Mouse (Mus musculus): Measurements from ENCODE around the gene Cux2. TPM values are rescaled to one million over a fixed set of nuclear protein-coding genes. Genes with fewer than 3 reads are reported as not detected.

The Cux2 gene
- 22.7 and 23.8 TPM in 2 replicates for polyA plus RNA-seq (2015; fragmentation: Nextera tagmentation; extraction: Ambion mirVana)

DNA sequence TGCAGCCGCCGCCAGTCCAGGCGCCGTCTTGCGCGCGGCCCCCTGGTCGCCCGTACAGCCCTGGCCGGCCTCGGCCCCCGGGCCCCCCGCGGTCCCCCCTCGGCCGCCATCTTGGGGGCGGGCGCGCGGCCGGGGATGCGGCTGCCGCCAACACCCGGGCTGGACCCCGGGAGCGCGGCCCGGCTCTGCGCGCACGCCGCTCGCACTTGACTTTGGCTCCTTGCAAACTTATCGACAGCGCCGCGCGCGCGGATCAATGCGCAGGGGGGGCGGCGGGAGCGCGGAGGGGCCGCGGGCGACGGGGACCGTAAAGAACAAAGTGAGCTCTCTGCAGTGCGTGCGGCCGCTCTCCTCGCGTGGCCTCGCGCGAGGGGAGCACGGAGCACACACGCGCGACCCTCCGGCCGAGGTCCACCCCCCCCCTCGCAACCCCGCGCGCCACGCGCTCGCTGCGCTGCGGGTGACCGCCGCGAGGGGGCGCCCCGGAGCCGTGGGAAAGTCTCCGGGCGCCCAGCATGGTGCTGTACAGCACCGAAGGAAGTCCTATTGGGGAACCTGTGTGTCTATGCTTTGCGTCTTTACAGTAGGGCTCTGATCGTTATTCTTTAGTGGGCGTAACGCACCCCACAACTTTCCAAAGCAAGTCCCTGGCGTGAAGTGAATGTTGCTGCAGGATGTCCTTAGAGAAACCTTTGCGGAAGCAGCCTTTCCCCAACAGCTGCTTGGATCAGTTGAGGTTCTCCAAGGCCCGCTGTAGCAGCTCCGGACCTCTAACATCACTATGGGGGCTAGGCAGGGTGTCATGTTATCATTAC is at the start of gene Cux2:
TSS of gene Cux2 (minus strand) at position 86 of the 815 bp plus-strand sequence.
- H3K4me1 ChIP-seq (replicated peaks) = peaks cover 77% of the 10 kb centered on the region

DNA sequence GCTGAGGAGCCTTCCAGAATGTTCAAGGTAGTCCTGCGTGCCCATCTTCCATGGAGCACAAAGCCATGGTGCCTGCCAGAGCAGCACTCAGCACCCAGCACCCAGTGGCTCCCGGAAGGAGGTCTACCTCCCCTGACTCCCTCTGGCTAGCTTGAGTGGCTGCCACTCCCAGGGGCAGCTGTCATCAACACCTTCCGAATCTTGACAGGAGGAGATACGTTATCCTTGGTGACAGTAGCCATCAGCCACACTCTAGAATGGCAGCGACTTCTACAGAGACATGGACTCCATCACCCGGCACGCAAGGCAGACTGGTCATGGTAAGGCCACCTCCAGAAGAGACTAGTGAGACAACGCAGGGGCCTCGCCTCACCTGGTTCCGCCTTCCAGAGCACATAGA is 44.5 kb upstream of the Cux2 start:
- Histone ChIP-seq H3K9me3 (no peaks in the 10 kb centered on the region), H3K27me3 (no peaks in the 10 kb centered on the region), H3K4me2 (replicated peaks) (no peak overlapping the region), H3K27ac (no peak overlapping the region), H3K9ac (replicated peaks) (no peak overlapping the region), H3K4me1 (replicated peaks) (no peaks in the 10 kb centered on the region), H3K4me3 (replicated peaks) (no peak overlapping the region), H3K36me3 (no peaks in the 10 kb centered on the region)
- 94% methylated on average over 10 of the region's 10 CpGs for WGBS
- no peak for ATAC-seq

More for the DNA sequence above, at the start of gene Cux2:
- H3K27ac ChIP-seq = peak within 1 kb of the TSS; percentile 96
- H3K9ac ChIP-seq (replicated peaks) = peak within 1 kb of the TSS; percentile 90
- peak within 1 kb of the TSS; percentile 78 for H3K4me3 ChIP-seq (replicated peaks)
- 1% methylated on average over 81 of the region's 90 CpGs for WGBS
- peak; percentile 76 for ATAC-seq
- H3K36me3 ChIP-seq = no peaks in the 10 kb centered on the region
- no peaks in the 10 kb centered on the region for H3K27me3 ChIP-seq
- H3K9me3 ChIP-seq = no peaks in the 10 kb centered on the region
- H3K4me2 ChIP-seq (replicated peaks) = peak within 1 kb of the TSS; percentile 78

DNA sequence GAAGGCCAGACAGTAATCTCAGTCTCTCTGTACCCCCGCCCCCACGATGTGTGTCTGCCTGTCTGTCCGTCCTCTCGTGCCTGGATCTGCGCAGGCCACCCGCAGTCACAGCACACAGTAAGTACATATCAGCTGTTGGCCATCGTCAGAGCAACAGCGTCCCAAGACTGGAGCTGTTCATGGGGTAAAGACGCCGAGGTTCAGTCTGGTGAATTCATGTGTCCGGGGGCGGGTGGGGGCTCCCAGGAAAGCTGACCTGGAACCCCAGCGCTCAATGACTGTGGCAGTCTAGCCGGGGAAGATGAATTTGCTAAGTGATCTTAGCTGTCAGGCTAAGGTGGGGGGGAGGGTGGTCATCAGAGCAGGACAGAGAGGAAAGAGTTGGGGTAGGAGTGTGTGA is 43.8 kb upstream of the Cux2 start:
- 89% methylated on average over 14 of the region's 14 CpGs for WGBS
- no peak for ATAC-seq
- no peak overlapping the region for H3K27ac ChIP-seq

DNA sequence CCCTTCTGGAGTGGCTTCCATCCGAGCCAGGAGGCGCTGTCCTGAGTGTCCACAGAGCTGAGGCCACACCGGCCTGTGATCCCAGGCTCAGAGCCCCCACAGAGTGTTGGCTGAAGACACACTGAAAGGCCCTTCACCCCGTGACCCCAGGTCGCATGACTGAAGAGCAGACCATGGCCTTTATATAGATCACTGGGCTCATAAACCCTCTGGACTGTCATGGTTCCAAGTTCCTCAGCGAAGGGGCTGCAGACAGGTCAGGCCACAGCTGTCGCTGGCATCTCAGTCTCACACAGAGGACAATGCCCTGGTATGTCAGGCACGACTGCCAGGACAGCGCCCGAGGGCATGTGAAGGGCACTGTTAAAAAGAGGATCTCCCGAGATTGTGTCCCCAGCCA is 42.9 kb upstream of the Cux2 start:
- ATAC-seq = no peak
- H3K27me3 ChIP-seq = no peaks in the 10 kb centered on the region
- H3K4me3 ChIP-seq (replicated peaks) = no peak overlapping the region
- 75% methylated on average over 11 of the region's 11 CpGs for WGBS
- H3K9me3 ChIP-seq = no peaks in the 10 kb centered on the region
- H3K27ac ChIP-seq = no peak overlapping the region
- H3K36me3 ChIP-seq = no peaks in the 10 kb centered on the region
- H3K9ac ChIP-seq (replicated peaks) = no peak overlapping the region
- H3K4me2 ChIP-seq (replicated peaks) = no peak overlapping the region
- no peaks in the 10 kb centered on the region for H3K4me1 ChIP-seq (replicated peaks)

More for the DNA sequence above, 43.8 kb upstream of the Cux2 start:
- no peaks in the 10 kb centered on the region for H3K4me1 ChIP-seq (replicated peaks)
- H3K4me2 ChIP-seq (replicated peaks) = no peak overlapping the region
- no peaks in the 10 kb centered on the region for H3K9me3 ChIP-seq
- H3K36me3 ChIP-seq = no peaks in the 10 kb centered on the region
- H3K9ac ChIP-seq (replicated peaks) = no peak overlapping the region
- no peaks in the 10 kb centered on the region for H3K27me3 ChIP-seq
- H3K4me3 ChIP-seq (replicated peaks) = no peak overlapping the region

DNA sequence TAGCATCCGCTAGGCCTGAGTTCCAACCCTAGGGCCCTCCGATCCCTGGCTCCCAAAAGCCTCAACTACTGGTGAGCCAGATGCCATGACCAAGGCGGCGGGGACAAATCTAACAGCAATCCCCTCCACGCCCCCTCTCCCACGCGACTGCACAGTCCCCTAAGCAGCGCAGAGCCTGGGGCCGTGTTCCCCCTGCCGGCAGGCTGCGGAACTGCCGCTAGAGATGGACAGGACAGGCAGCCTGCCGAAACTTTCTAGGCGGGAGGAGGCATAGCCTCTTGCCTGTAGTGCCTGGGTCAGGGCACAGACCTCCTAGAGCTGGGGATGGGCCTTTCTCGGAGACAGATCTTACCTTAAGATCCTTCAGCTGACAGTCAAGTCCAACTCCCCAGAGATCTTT is 41.2 kb upstream of the Cux2 start:
- 0 out of 2 replicates have a peak, but pooled peaks have one; percentile 44 for ATAC-seq
- Histone ChIP-seq H3K9me3 (no peaks in the 10 kb centered on the region), H3K9ac (replicated peaks) (no peak overlapping the region), H3K4me2 (replicated peaks) (no peak overlapping the region), H3K4me3 (replicated peaks) (no peak overlapping the region), H3K36me3 (no peaks in the 10 kb centered on the region), H3K4me1 (replicated peaks) (no peaks in the 10 kb centered on the region), H3K27ac (no peak overlapping the region), H3K27me3 (no peaks in the 10 kb centered on the region)
- 11% methylated on average over 15 of the region's 15 CpGs for WGBS

DNA sequence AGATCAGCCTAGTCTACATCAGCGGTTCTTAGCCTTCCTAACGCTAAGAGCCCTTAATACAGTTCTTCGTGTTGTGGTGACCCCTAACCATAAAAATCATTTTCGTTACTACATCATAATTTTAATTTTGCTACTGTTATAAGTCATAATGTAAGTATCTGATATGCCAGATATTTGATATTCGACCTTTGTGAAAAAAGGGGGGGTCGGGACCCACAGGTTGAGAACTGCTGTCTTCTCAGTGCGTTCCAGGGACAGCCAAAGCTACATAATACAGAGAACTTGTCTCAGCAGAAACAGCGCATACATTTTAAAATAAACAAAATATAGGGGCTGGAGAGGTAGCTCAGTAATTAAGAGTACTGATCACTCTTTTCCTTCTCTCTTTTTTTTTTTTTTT is 39.8 kb upstream of the Cux2 start:
- Histone ChIP-seq H3K36me3 (no peaks in the 10 kb centered on the region), H3K9me3 (no peaks in the 10 kb centered on the region), H3K9ac (replicated peaks) (no peak overlapping the region), H3K4me3 (replicated peaks) (no peak overlapping the region), H3K4me1 (replicated peaks) (no peaks in the 10 kb centered on the region), H3K27me3 (no peaks in the 10 kb centered on the region), H3K27ac (no peak overlapping the region), H3K4me2 (replicated peaks) (no peak overlapping the region)
- 85% methylated on average over 8 of the region's 8 CpGs for WGBS
- no peak for ATAC-seq

DNA sequence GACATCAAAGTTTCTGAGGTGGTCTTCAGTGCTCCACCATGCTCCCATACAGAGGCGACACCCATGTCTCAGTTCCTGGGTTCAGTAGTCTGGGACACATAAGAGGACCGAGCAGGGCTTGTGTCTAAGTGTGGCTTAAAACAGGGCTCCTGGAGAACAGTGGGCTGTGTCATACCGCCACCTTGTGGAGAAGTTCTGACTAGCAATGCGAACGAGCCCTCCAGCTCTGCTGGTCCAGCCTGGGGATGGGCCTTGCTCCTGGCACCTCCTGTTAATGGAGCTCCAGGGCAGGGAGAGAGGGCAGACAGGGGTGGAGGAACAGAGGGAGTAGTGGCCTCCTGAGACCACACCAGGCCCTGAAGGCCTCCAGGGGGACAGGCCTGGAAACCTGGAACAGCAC is 39.0 kb upstream of the Cux2 start:
- no peaks in the 10 kb centered on the region for H3K9me3 ChIP-seq
- H3K27ac ChIP-seq = no peak overlapping the region
- ATAC-seq = peak; percentile 92
- no peaks in the 10 kb centered on the region for H3K27me3 ChIP-seq
- 2% methylated on average over 5 of the region's 5 CpGs for WGBS
- H3K4me3 ChIP-seq (replicated peaks) = no peak overlapping the region
- H3K9ac ChIP-seq (replicated peaks) = no peak overlapping the region
- H3K4me1 ChIP-seq (replicated peaks) = no peaks in the 10 kb centered on the region
- H3K36me3 ChIP-seq = no peaks in the 10 kb centered on the region
- no peak overlapping the region for H3K4me2 ChIP-seq (replicated peaks)

DNA sequence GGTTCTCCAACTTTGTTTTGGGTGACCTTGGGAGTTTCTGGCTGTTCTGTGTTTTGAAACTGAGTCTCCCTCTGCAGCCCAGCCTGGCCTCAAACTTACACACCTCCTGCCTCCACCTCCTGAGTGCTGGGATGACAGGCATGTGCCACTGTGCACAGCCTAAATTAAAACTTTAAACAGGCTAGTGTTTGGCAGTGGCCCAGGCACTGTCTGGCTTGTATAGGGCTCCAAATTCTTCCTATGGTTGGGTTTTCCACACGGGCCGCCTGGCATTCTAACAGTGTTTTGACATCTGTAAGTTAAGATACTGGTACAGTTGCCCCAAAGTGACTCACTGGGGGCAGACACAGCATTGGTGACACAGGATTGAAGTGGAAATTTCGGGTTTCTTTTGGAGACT is 36.2 kb upstream of the Cux2 start:
- no peak overlapping the region for H3K9ac ChIP-seq (replicated peaks)
- H3K27ac ChIP-seq = no peak overlapping the region
- ATAC-seq = no peak
- no peaks in the 10 kb centered on the region for H3K27me3 ChIP-seq
- 75% methylated on average over 3 of the region's 3 CpGs for whole genome bisulfite sequencing
- no peak overlapping the region for H3K4me3 ChIP-seq (replicated peaks)
- H3K4me1 ChIP-seq (replicated peaks) = no peaks in the 10 kb centered on the region
- H3K36me3 ChIP-seq = no peaks in the 10 kb centered on the region
- H3K9me3 ChIP-seq = no peaks in the 10 kb centered on the region
- H3K4me2 ChIP-seq (replicated peaks) = no peak overlapping the region

DNA sequence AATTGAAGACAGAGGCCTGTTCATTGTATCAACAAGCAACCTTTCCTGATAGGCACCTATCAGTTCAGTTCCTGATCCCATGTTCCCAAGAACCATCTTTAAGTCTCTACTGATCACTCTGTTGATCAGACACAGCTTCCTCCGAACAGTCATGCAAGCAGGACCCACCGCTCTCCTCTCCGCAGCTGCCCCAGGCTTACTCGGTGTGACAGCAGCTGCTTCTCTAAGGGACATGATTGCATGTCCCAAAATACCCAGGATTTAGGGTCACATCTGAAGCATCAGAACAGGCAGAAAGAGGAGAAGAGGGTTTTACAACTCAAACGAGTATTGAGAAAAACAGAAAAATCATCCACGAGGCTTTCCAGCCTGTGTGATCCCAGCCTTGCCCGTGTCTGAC is 35.4 kb upstream of the Cux2 start:
- WGBS = 83% methylated on average over 7 of the region's 7 CpGs
- Histone ChIP-seq H3K27ac (no peak overlapping the region), H3K4me3 (replicated peaks) (no peak overlapping the region), H3K36me3 (no peaks in the 10 kb centered on the region), H3K9ac (replicated peaks) (no peak overlapping the region), H3K4me2 (replicated peaks) (no peak overlapping the region), H3K9me3 (no peaks in the 10 kb centered on the region), H3K4me1 (replicated peaks) (peaks cover 5% of the 10 kb centered on the region; the same call in 1 of the 2 replicates), H3K27me3 (no peaks in the 10 kb centered on the region)
- ATAC-seq = no peak

DNA sequence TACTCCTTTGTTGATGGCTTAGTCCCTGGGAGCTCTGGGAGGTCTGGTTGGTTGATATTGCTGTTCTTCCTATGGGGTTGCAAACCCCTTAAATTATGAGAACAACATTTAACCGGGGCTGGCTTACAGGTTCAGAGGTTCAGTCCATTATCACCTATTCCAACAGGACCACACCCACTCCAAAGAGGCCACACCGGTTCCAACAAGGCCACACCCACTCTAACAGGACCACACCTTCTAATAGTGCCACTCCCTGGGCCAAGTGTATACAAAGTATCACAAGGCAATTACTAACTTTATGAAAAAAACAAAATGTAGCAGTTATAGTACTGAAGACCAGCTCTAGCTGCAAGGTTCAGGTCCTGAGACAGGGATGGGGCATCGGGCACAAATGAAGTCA is 34.6 kb upstream of the Cux2 start:
- no peak overlapping the region for H3K4me3 ChIP-seq (replicated peaks)

DNA sequence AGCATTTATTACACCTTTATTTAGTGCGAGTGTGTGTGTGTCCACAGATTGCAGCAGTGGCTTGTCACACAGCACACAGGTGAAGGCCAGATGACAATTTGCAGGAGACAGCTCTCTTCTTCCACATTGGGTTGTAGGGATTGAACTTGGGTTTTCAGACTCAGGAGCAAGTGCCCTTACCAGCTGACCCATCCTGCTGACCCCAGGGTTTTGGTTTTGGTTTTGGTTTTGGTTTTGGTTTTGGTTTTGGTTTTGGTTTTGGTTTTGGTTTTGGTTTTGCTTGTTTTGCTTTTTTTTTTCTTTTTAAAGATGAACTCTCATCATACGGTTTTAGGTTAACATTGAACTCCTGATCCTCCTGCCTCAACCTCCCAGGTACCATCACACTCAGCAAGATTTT is 33.4 kb upstream of the Cux2 start:
- Histone ChIP-seq H3K4me2 (replicated peaks) (no peak overlapping the region), H3K4me1 (replicated peaks) (peaks cover 5% of the 10 kb centered on the region; the same call in 1 of the 2 replicates), H3K4me3 (replicated peaks) (no peak overlapping the region), H3K27me3 (no peaks in the 10 kb centered on the region), H3K9ac (replicated peaks) (no peak overlapping the region), H3K9me3 (no peaks in the 10 kb centered on the region), H3K27ac (no peak overlapping the region), H3K36me3 (no peaks in the 10 kb centered on the region)
- WGBS = 93% methylated on average over 2 of the region's 2 CpGs
- ATAC-seq = no peak

More for the DNA sequence above, 34.6 kb upstream of the Cux2 start:
- H3K4me2 ChIP-seq (replicated peaks) = no peak overlapping the region
- no peaks in the 10 kb centered on the region for H3K27me3 ChIP-seq
- WGBS = 72% methylated on average over 3 of the region's 3 CpGs
- H3K36me3 ChIP-seq = no peaks in the 10 kb centered on the region
- H3K27ac ChIP-seq = no peak overlapping the region
- H3K9ac ChIP-seq (replicated peaks) = no peak overlapping the region
- ATAC-seq = no peak
- H3K9me3 ChIP-seq = no peaks in the 10 kb centered on the region
- peaks cover 5% of the 10 kb centered on the region; the same call in 1 of the 2 replicates for H3K4me1 ChIP-seq (replicated peaks)

DNA sequence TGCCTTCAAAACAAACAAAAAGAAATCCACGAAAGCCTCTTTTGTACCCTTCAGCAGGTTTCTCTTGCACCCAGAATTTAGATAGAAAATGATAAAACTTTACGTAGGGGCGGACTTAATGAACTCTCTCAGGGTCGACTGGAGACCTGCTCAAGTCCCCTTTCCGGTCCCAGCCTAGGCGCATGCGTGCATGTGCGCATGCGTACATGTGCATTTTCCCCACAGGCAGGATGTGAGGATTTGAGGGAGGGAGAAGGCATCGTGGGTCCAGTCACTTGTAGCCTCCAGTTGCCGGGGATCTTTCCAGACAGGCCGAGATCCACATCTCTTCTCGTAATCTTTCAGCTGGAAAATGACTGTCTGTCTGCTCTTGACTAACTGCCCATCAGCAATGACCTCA is 31.6 kb upstream of the Cux2 start:
- peaks cover 5% of the 10 kb centered on the region; the same call in 1 of the 2 replicates for H3K4me1 ChIP-seq (replicated peaks)
- 93% methylated on average over 13 of the region's 13 CpGs for WGBS
- H3K9me3 ChIP-seq = no peaks in the 10 kb centered on the region
- no peaks in the 10 kb centered on the region for H3K36me3 ChIP-seq
- no peak overlapping the region for H3K27ac ChIP-seq
- ATAC-seq = no peak
- no peaks in the 10 kb centered on the region for H3K27me3 ChIP-seq
- H3K9ac ChIP-seq (replicated peaks) = no peak overlapping the region
- no peak overlapping the region for H3K4me2 ChIP-seq (replicated peaks)
- no peak overlapping the region for H3K4me3 ChIP-seq (replicated peaks)

Measured in midbrain, embryonic 13.5 days (tissue).